ENCODE assay signal across 15 mouse cellular contexts in the genomic region with DNA sequence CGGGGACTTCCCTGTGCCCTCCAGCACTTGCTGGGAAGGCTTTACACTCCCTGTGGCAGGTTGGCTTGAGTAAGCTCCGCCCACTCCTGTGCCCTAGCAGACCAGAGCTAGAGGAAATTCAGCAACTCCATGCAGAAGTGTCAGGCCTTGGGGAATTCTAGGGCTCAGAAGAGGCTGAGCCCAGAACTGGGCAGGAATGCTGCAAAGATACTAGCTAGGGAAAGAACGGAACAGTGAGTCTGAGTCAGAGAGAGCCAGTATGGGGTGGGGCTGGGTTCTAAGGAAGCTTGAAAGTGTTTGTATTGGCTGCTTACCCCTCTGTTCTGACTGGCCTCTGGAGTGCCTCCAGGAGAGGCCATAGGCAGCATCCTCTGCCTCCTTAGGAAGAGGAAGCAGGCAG. TPM values are rescaled to one million over a fixed set of nuclear protein-coding genes. Genes with fewer than 3 reads are reported as not detected.
DNase-seq lines count a peak whose midpoint lies in the region; ATAC-seq and TF ChIP-seq lines count a peak whose summit lies in the region.
"Had no signal": no experiment of that assay in that cellular context is flagged by ENCODE, and none has a peak within 500 bp of the region (broad histone marks: within the 10 kb centered on the region; RNA-seq: fewer than 3 reads in every experiment).

No protein-coding gene starts in this region.

- intact Hi-C loops in gastrocnemius, postnatal 14 days (cut with DNase I; ENCODE audit: low total_unique reads), result no loop called here

- 0 out of 2 replicates have a peak, but pooled peaks have one; percentile 14 for ATAC-seq in midbrain, embryonic 13.5 days
- no peak for ATAC-seq in midbrain, embryonic 14.5 days (ENCODE audit: low FRiP score, low TSS enrichment)
- peak; percentile 70 for ATAC-seq in heart, postnatal 0 days (ENCODE audit: insufficient read depth, low read depth)
- ATAC-seq: forebrain, embryonic 14.5 days; liver, postnatal 0 days had no signal

- TF ChIP-seq CTCF in heart, postnatal 0 days (IDR thresholded peaks at IDR 0.05; ENCODE audit: low read depth), result no peak

- no peaks in the 10 kb centered on the region for H3K4me1 ChIP-seq in midbrain, embryonic 13.5 days (replicated peaks)
- no peaks in the 10 kb centered on the region for H3K4me1 ChIP-seq in midbrain, embryonic 14.5 days (ENCODE audit: control insufficient read depth, insufficient read depth, low read length)
- no peaks in the 10 kb centered on the region for H3K4me1 ChIP-seq in heart, postnatal 0 days (ENCODE audit: control insufficient read depth, insufficient read depth)
- H3K4me1 ChIP-seq: embryonic facial prominence, embryonic 12.5 days had no signal

- H3K4me3 ChIP-seq in midbrain, embryonic 13.5 days (replicated peaks), result no peak overlapping the region
- no peak overlapping the region for H3K4me3 ChIP-seq in midbrain, embryonic 14.5 days (replicated peaks; ENCODE audit: low read depth, low read length)
- no peak overlapping the region for H3K4me3 ChIP-seq in heart, postnatal 0 days (ENCODE audit: low read depth, low read length)
- H3K4me3 ChIP-seq: embryonic facial prominence, embryonic 12.5 days had no signal

- TF ChIP-seq EP300 in heart, postnatal 0 days (IDR thresholded peaks at IDR 0.05; ENCODE audit: low read depth), result no peak

- peak; percentile 13 to 21 for DNase-seq in gastrocnemius, adult 8-10 months (ENCODE audit: low spot score in 2 of 2)
- DNase-seq in gastrocnemius, postnatal 14 days, result no peak
- DNase-seq in midbrain, embryonic 14.5 days, result no peak
- DNase-seq in heart, postnatal 0 days (ENCODE audit: low spot score), result peak; percentile 50
- no peak for DNase-seq in thymus, postnatal 4 days
- no peak for DNase-seq in c-Kit-positive CD71-positive TER-119-positive erythroid progenitor cells, embryonic 14.5 days (ENCODE audit: low spot score)
- no peak for DNase-seq in ovary, adult 18-20 months (ENCODE audit: low spot score)
- DNase-seq: cerebellum, adult 18-20 months; liver, postnatal 0 days; right cerebral cortex, postnatal 4 days had no signal

- no peaks in the 10 kb centered on the region for H3K27me3 ChIP-seq in midbrain, embryonic 13.5 days
- H3K27me3 ChIP-seq in midbrain, embryonic 14.5 days (ENCODE audit: control insufficient read depth, insufficient read depth, low read length), result no peaks in the 10 kb centered on the region
- 0 out of 2 replicates have a peak, but pooled peaks cover 5% of the 10 kb centered on the region for H3K27me3 ChIP-seq in heart, postnatal 0 days (ENCODE audit: control insufficient read depth, insufficient read depth, low read length)
- H3K27me3 ChIP-seq: embryonic facial prominence, embryonic 12.5 days had no signal

- H3K4me2 ChIP-seq in midbrain, embryonic 13.5 days (replicated peaks), result no peak overlapping the region
- no peak overlapping the region for H3K4me2 ChIP-seq in midbrain, embryonic 14.5 days (ENCODE audit: low read length)
- no peak overlapping the region for H3K4me2 ChIP-seq in heart, postnatal 0 days (ENCODE audit: low read depth, low read length)
- H3K4me2 ChIP-seq: embryonic facial prominence, embryonic 12.5 days had no signal

- WGBS in midbrain, embryonic 13.5 days, result 72% methylated on average over 3 of the region's 3 CpGs
- 75% methylated on average over 3 of the region's 3 CpGs for WGBS in midbrain, embryonic 14.5 days
- 39% methylated on average over 3 of the region's 3 CpGs for WGBS in heart, postnatal 0 days

- no peaks in the 10 kb centered on the region for H3K9me3 ChIP-seq in midbrain, embryonic 13.5 days
- no peaks in the 10 kb centered on the region for H3K9me3 ChIP-seq in midbrain, embryonic 14.5 days (ENCODE audit: control insufficient read depth, low read length)
- no peaks in the 10 kb centered on the region for H3K9me3 ChIP-seq in heart, postnatal 0 days (replicated peaks; ENCODE audit: control insufficient read depth, low read length)
- H3K9me3 ChIP-seq: embryonic facial prominence, embryonic 12.5 days had no signal

- H3K27ac ChIP-seq in midbrain, embryonic 13.5 days, result no peak overlapping the region
- H3K27ac ChIP-seq in midbrain, embryonic 14.5 days (replicated peaks; ENCODE audit: low read depth, low read length), result no peak overlapping the region
- no peak overlapping the region for H3K27ac ChIP-seq in heart, postnatal 0 days (ENCODE audit: low read depth)
- H3K27ac ChIP-seq: embryonic facial prominence, embryonic 12.5 days had no signal

- H3K9ac ChIP-seq in midbrain, embryonic 13.5 days (replicated peaks), result no peak overlapping the region
- no peak overlapping the region for H3K9ac ChIP-seq in midbrain, embryonic 14.5 days (replicated peaks; ENCODE audit: low read length)
- no peak overlapping the region for H3K9ac ChIP-seq in heart, postnatal 0 days (replicated peaks; ENCODE audit: low read depth, low read length)
- H3K9ac ChIP-seq: embryonic facial prominence, embryonic 12.5 days; liver, postnatal 0 days had no signal

- no peaks in the 10 kb centered on the region for H3K36me3 ChIP-seq in midbrain, embryonic 13.5 days
- H3K36me3 ChIP-seq in midbrain, embryonic 14.5 days (ENCODE audit: control insufficient read depth, insufficient read depth, low read length), result no peaks in the 10 kb centered on the region
- H3K36me3 ChIP-seq in heart, postnatal 0 days (replicated peaks; ENCODE audit: control insufficient read depth, insufficient read depth, low read length), result no peaks in the 10 kb centered on the region
- H3K36me3 ChIP-seq: embryonic facial prominence, embryonic 12.5 days had no signal

RNA-seq across cellular contexts. Expression of a gene that starts 27.4 kb away (rescaled TPM):
- not detected for total RNA-seq in gastrocnemius, adult 8-10 months (2022)
- total RNA-seq in gastrocnemius, postnatal 14 days (2021), result under 1 TPM in 1 of 2 experiments, not detected in 1; 0.06 TPM
- polyA plus RNA-seq in midbrain, embryonic 13.5 days (2015; fragmentation: Nextera tagmentation; extraction: Ambion mirVana), result 0.09 TPM in 1 of 2 replicates, not detected in the other
- 0.04 and 0.39 TPM in 2 replicates for polyA plus RNA-seq in midbrain, embryonic 14.5 days (2014; fragmentation: Nextera tagmentation; extraction: Ambion mirVana)
- not detected in 2 replicates for total RNA-seq in heart, postnatal 0 days (2014; rRNA removed; ENCODE audit: low replicate concordance)
- 0.03 and 0.05 TPM in 2 replicates for polyA plus RNA-seq in heart, postnatal 0 days (2015; fragmentation: Nextera tagmentation; extraction: Ambion mirVana)
- total RNA-seq: neutrophil, adult 5-6 weeks had no signal
- polyA plus RNA-seq: embryonic facial prominence, embryonic 12.5 days; large intestine, adult 2 months; liver, postnatal 0 days had no signal

RNA-seq across cellular contexts. Expression of a gene that starts 51.9 kb away (rescaled TPM):
- 10 to 100 TPM; 29.2 to 32.3 (median 30.4) TPM for total RNA-seq in gastrocnemius, adult 8-10 months (2022)
- total RNA-seq in gastrocnemius, postnatal 14 days (2021), result 10 to 100 TPM; 22.9 to 25.4 TPM
- 36.9 and 37.6 TPM in 2 replicates for polyA plus RNA-seq in midbrain, embryonic 13.5 days (2015; fragmentation: Nextera tagmentation; extraction: Ambion mirVana)
- 48.7 and 50.5 TPM in 2 replicates for polyA plus RNA-seq in midbrain, embryonic 14.5 days (2014; fragmentation: Nextera tagmentation; extraction: Ambion mirVana)
- 59.7 and 88.1 TPM in 2 replicates for total RNA-seq in heart, postnatal 0 days (2014; rRNA removed; ENCODE audit: low replicate concordance)
- polyA plus RNA-seq in heart, postnatal 0 days (2015; fragmentation: Nextera tagmentation; extraction: Ambion mirVana), result 10.2 and 12.8 TPM in 2 replicates

Comparison
In these comparisons a context has a peak if more than half of its experiments do, and no peak if none do; other contexts are left out.
1. DNase-seq: peak in gastrocnemius, adult 8-10 months (2 of 2) and heart, postnatal 0 days (single experiment); none in gastrocnemius, postnatal 14 days (single experiment), midbrain, embryonic 14.5 days (single experiment), thymus, postnatal 4 days (single experiment), c-Kit-positive CD71-positive TER-119-positive erythroid progenitor cells, embryonic 14.5 days (single experiment) and ovary, adult 18-20 months (single experiment).